Mouse (Mus musculus) granulocyte monocyte progenitor cell, adult 5-6 weeks (primary cell): ENCODE measurements around the gene Pitpnc1. TPM values are rescaled to one million over a fixed set of nuclear protein-coding genes. Genes with fewer than 3 reads are reported as not detected.

Source experiments
- ATAC-seq: replicated peaks from 2 replicates; pipeline ENCODE4 v1.8.0; 2016; ENCODE audit warnings: mild to moderate bottlenecking, moderate TSS enrichment, inconsistent platforms; ENCODE audit not compliant: poor library complexity, severe bottlenecking
- total RNA-seq, 2 experiments: library from RNA; stranded (forward) in 1 of 2; stranded (reverse) in 1 of 2; fragments of 200-712, 200-1000 nt in 1 of 2; fragments of >200 nt in 1 of 2; fragmentation: Nextera tagmentation in 1 of 2; gene quantifications; 2 replicates each; pipeline ENCODE4 v1.2.3; 2014 to 2017

Gene Pitpnc1
- total RNA-seq, 2 experiments from 2014 or later, result 11.7 to 28.0 TPM

DNA sequence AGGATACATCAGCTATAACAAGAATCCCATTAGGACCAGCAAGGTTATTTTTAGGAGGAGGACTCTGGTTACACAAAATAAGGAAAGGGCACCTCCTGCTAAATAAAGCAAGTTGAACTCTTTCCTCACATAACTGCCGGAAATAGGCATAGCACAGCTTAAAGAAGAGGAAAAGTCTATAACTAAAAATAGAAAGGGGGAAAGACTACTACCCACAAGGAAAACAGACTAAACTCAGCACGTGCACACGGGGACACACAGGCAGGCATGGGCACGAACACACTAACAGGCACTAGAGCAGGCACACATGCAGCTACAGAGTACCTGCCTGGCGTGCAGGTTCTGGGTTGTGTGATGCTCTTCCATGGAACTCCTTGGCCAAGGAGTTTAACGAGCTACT, 23.8 kb downstream of the Pitpnc1 start:
- peak; percentile 52 for ATAC-seq

- no peak for ATAC-seq
Measured at GRCm38 (mm10) chr11:107445683-107446082, 24.8 kb downstream of the Pitpnc1 start.

GRCm38 (mm10) chr11:107443121-107444095, 27.1 kb downstream of the Pitpnc1 start:
- no peak for ATAC-seq

GRCm38 (mm10) chr11:107441050-107441449, 29.4 kb downstream of the Pitpnc1 start:
- peak; percentile 56 for ATAC-seq

DNA sequence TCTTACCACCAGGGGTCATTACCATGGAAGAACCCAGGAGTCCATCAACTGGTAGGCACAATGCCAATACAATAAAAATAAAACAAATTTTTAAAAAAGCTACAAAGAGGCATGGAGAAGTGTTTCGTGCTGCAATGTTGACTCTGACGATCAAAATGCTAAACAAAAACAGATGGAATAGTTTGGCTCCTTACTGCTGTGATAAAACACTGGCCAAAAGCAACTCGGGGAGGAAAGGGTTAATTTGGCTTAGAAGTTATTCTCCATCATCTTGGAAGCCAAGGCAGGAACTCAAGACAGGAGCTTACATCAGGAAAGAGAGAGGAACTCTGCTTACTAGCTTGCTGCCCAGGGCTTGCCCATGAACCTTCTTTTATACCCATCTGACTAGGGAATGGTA, 32.4 kb downstream of the Pitpnc1 start:
- ATAC-seq, result no peak

- no peak for ATAC-seq
Measured at GRCm38 (mm10) chr11:107437723-107438122, 32.8 kb downstream of the Pitpnc1 start.

GRCm38 (mm10) chr11:107435776-107436449, 34.6 kb downstream of the Pitpnc1 start:
- ATAC-seq, result no peak

DNA sequence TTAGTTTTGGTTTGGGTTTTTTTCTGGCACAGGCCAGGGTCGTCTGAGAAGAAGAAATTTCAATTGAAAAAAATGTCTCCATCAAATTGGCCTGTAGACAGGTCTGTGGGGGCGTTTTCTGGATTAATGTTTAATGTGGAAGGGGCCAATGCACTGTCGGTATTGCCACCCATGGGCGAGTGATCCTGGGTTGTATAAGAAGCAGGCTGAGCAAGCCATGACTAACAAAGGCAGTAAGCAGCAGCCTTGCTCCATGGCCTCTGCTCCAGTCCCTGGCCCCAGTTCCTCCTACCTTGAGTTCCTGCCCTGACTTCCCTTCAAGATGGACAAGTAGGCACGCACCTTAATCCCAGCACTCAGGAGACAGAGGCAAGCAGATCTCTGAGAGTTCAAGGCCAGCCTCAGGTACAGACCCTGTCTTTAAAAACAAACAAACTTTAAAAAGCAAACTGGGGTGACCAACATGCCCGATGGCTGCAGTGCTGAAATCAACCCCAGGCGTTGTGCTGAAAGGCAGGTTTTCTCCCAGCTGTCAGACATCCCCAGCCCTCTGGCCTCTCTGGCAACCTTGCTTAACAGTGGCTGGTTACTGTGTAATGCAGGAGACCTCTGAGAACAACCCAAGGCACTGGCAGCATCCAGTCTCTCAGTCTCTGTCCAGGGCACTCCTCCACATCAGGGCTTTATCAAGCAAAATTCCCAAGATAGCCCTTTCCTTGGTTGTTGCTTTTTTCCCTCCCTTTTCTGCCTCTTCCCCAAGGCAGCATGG, 39.1 kb downstream of the Pitpnc1 start:
- no peak for ATAC-seq

- peak; percentile 96 for ATAC-seq
Measured at GRCm38 (mm10) chr11:107428011-107428410, 42.5 kb downstream of the Pitpnc1 start.

GRCm38 (mm10) chr11:107424176-107424575, 46.3 kb downstream of the Pitpnc1 start:
- no peak for ATAC-seq

GRCm38 (mm10) chr11:107422356-107422754, 48.1 kb downstream of the Pitpnc1 start:
- no peak for ATAC-seq

GRCm38 (mm10) chr11:107421751-107422355, 48.6 kb downstream of the Pitpnc1 start:
- ATAC-seq, result no peak

DNA sequence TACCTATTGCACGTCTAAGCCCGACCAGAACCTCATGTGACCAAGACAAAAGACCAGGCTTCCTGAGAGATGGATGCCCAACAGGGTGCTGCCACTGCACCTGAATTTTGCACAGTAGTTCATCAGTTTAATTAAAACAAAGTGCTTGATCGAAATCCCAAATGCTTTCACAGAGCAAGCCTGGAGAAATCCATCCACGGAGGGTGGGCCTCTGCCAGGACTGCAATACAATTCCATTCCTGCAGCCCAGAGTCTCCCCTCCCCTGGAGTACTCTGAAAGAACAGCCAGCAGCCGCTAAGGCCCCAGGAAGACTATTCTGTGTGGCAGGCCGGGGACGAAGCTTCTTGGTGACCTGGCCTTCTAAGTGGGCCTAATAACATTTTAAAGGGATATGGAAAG, 50.6 kb downstream of the Pitpnc1 start:
- no peak for ATAC-seq

GRCm38 (mm10) chr11:107417041-107417583, 53.4 kb downstream of the Pitpnc1 start:
- ATAC-seq, result peak; percentile 91

GRCm38 (mm10) chr11:107416561-107416926, 54.0 kb downstream of the Pitpnc1 start:
- no peak for ATAC-seq

DNA sequence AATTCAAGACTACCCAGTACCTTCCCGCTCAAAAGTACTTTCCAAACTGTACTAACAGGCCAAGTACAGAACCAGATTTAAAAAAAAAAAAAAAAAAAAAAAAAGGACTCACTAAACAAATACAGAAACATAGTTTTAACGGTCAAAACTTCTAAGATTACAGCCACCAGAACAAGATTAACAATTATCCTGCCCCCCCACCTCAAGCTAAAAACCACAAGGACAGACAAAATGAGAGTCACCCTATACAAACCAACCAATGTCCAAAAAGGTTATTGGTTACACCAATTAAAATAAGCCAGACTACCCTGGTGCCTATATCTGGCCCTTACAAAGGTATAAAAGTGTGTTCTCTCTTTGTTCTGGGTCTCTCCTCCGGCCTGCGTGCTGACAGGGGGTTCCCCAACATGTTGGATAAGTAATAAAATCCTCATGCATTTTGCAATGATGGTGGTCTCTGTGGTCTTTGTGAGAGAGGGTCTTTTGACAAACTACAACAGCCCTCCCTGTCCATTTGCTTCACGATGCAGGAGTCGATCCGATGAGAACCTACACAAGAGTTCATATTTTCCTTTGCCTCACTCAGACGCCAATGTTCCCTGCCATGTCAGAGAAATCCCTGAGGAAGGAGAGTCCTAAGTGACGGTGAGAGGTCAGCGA, 54.5 kb downstream of the Pitpnc1 start:
- ATAC-seq, result no peak

- peak; percentile 57 for ATAC-seq
Measured at GRCm38 (mm10) chr11:107414996-107415747, 55.3 kb downstream of the Pitpnc1 start.

GRCm38 (mm10) chr11:107413251-107413655, 57.2 kb downstream of the Pitpnc1 start:
- ATAC-seq, result no peak

DNA sequence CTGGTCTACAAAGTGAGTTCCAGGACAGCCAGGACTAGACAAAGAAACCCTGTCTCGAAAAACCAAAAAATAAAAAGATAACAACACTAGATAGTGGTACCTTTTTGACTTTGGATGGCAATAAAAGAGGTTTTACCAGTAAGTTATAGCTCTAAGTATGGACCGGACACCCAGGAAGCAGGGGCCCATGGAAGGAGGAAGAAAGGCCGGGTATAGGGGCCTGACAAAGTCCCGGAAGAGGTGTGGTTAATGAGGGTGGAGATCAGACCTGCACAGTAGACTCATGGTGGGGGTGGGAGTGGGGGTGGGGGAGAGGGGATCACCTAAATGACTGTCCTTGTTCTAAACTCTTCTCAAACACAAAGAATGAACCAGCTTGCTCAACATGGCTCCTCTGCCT, 58.4 kb downstream of the Pitpnc1 start:
- ATAC-seq, result no peak
